Mouse (Mus musculus): ENCODE data around the gene Polr1b. TPM values are rescaled to one million over a fixed set of nuclear protein-coding genes. Genes with fewer than 3 reads are reported as not detected.

Polr1b gene
- polyA plus RNA-seq (2021; fragmentation: Nextera tagmentation): 2.6 and 3.3 TPM in 2 replicates
- long read RNA-seq, experiment 1, partial matches to known transcripts: 4 of 8 reads
- long read RNA-seq, experiment 1, other reads (novel, unspliced or antisense): 1 of 8 reads
- long read RNA-seq, experiment 2, transcript Polr1b-202 (15 exons, 3,998 nt): major isoform, 45 of 57 reads
- long read RNA-seq, experiment 2, partial matches to known transcripts: 4 of 57 reads
- long read RNA-seq, experiment 2, other reads (novel, unspliced or antisense): 8 of 57 reads

DNA sequence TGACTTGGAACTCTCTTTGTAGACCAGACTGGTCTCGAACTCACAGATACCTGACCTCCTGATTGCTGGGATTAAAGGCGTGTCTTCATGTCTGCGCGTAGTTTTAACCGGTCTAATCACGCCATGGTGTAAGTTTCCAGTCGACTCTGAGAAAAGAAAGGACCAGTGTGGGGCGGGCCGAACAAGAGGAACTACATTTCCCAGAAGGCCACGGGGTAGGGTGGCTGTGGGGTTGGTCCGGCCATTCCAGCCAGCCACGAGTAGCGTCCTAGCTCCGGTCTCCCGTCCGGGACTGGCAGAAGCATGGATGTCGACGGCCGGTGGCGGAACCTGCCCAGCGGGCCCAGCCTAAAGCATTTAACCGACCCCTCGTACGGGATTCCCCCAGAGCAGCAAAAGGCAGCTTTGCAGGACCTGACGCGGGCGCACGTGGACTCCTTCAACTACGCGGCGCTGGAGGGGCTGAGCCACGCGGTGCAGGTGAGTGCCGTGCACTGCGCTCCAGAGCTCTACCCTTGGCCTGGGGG is at the start of gene Polr1b:
Polr1b (plus strand) TSS at position 212 of the 527 bp plus-strand sequence.

DNA sequence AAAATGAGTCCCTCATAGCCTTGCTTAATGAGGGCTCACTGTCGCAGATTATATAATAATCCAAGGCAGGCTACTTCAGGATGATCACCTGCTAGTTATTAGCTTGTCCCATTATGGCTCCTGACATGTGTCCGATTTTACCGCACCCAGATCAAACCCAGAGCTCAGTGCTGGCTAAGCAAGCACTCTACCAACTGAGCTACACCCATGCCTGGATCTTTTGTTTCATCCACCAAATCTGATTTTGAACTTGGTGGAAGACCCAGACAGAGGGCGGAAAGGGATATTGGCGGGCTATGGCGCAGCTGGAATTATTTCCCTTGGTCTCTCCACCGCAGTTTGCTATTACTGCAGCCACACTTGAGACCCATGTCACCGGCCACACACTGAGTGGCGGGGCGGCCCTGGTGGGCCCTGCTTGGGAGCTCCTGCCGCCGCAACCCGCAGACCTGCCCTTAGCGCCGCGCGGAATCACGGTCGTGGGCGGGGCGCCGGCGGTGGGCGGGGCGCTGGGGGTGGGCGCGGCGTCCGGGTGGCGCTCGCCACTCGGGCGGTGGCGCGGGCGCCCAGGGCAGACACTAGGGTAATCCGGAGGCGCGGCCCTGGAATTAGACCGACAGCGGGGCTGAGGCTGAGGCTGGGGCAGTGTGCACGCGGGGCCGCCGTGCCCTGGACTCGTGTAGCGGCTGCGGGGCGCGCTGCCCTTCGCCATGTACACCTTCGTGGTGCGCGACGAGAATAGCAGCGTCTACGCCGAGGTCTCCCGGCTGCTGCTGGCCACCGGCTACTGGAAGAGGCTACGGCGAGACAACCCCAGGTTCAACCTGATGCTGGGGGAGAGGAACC is 35.1 kb upstream of the Polr1b start, which contains the start of gene Ttl:
Ttl (plus strand) TSS at position 506 of the 846 bp plus-strand sequence.

DNA sequence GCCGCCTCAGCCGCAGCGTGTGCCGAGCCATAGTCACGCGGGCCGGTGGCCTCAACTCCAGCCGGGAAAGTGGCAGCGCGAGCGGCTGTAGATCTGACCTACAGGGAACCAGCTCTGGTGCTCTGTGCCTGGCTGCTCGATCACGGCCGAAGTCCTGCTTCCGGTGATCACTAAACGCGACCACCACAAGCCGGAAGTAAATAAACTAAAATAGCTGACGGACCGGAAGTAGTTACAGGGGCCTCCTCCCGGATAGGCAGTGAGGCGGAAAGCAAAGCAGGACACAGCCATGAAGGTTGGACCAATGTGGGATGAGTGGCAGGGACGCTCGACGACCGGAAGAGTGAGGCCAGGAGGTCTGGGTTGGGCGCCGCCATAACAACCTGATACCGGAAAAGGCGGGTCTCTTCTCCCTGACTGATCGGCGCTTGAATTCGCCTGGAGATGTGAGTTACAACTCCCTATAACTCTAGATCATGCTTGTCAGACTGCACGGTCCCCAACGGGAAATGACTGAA is 28.7 kb downstream of the Polr1b start, which contains the start of gene Chchd5:
Chchd5 (plus strand) TSS at position 289 of the 518 bp plus-strand sequence.

Other genes with a start within 250 kb of the Polr1b start
- 2.3 and 2.7 TPM in 2 replicates for gene Fbln7, start 238.0 kb upstream of the Polr1b start, polyA plus RNA-seq (2021; fragmentation: Nextera tagmentation)
- 4.7 and 6.5 TPM in 2 replicates for gene Zc3h8, start 156.9 kb upstream of the Polr1b start, polyA plus RNA-seq (2021; fragmentation: Nextera tagmentation)
- gene Zc3h6, start 133.6 kb upstream of the Polr1b start, polyA plus RNA-seq (2021; fragmentation: Nextera tagmentation): 5.8 and 6.3 TPM in 2 replicates
- gene Gm10762, start 133.3 kb upstream of the Polr1b start, polyA plus RNA-seq (2021; fragmentation: Nextera tagmentation): 2.2 and 2.6 TPM in 2 replicates
- 0.03 TPM in 1 of 2 replicates, not detected in the other for gene Vinac1, start 52.8 kb upstream of the Polr1b start, polyA plus RNA-seq (2021; fragmentation: Nextera tagmentation)
- 14.7 and 15.4 TPM in 2 replicates for gene Ttl, start 35.1 kb upstream of the Polr1b start, polyA plus RNA-seq (2021; fragmentation: Nextera tagmentation)
- gene Chchd5, start 28.7 kb downstream of the Polr1b start, polyA plus RNA-seq (2021; fragmentation: Nextera tagmentation): 28.4 and 32.0 TPM in 2 replicates
- 15.8 and 16.3 TPM in 2 replicates for gene Slc20a1, start 97.8 kb downstream of the Polr1b start, polyA plus RNA-seq (2021; fragmentation: Nextera tagmentation)
- 0.20 and 0.25 TPM in 2 replicates for gene Ckap2l, start 196.2 kb downstream of the Polr1b start, polyA plus RNA-seq (2021; fragmentation: Nextera tagmentation)
- gene Il1a, start 209.0 kb downstream of the Polr1b start, polyA plus RNA-seq (2021; fragmentation: Nextera tagmentation): 0.24 and 0.40 TPM in 2 replicates